Mouse (Mus musculus): ENCODE data around the gene Cdc37.
A peak's percentile ranks its signal among the peaks of the same experiment; 100 is the strongest.

The Cdc37 gene

GRCm38 (mm10) chr9:21135941-21136381 is 13.8 kb downstream of the Cdc37 start:
- DNase-seq (ENCODE audit: low spot score in 2 of 2), result no peak

DNA sequence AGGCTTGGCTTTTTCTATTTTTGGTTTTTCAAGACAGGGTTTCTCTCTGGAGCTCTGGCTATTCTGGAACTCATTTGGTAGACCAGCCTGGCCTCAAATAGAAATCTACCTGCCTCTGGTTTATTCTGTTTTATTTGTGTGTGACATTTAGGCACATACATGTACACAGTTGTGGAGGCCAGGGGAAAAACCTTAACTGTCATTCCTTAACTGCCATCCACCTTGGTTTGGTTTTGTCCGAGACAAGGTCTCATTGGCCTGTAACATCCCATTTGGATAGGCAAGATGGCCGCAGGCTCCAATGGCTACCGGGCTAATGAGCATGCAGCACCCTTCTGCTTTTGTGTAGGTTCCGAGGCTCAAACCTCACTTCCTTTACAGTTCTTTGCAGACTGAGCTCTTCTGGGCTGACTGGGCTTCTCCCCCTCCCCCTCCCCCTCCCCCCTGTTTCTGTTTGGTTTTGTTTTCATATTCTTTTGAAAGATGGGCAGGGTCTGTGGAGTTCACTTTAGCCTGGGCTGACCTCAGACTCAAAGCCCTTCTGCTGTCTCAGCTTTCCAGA is 14.4 kb downstream of the Cdc37 start:
- no peak for DNase-seq (ENCODE audit: low spot score in 2 of 2)

GRCm38 (mm10) chr9:21134595-21135328 is 15.0 kb downstream of the Cdc37 start:
- peak in 1 of 2 experiments; percentile 52 for DNase-seq (ENCODE audit: low spot score in 2 of 2)

DNA sequence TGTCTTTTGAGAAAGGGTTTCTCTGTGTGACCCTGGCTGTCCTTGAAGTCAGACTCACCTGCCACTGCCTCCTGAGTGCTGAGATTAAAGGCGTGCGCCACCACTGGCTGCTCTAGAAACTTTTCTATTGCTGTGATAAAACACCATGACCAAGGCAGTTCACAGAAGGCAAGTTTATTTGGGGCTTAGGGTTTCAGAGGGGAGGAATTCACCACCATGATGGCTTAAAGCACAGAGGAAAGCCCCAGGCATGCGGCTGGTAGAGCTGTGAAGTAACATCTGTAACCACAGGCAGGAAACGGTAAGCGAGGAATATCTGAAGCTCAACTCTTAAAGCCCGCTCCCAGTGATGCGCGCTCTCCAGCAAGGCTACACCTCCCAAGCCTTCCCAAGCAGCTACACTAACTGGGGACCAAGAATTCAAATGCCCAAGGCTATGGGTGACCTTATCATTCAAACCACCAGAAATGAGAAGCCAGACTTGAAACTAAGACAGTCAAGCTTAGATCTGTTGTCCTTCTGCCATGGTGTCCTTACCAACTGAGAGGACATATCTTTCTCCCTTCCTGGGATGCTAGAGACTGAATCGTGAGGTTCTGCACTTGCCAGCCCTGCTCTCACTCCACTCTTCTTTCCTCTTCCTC is 16.6 kb downstream of the Cdc37 start:
- no peak for DNase-seq (ENCODE audit: low spot score in 2 of 2)

DNA sequence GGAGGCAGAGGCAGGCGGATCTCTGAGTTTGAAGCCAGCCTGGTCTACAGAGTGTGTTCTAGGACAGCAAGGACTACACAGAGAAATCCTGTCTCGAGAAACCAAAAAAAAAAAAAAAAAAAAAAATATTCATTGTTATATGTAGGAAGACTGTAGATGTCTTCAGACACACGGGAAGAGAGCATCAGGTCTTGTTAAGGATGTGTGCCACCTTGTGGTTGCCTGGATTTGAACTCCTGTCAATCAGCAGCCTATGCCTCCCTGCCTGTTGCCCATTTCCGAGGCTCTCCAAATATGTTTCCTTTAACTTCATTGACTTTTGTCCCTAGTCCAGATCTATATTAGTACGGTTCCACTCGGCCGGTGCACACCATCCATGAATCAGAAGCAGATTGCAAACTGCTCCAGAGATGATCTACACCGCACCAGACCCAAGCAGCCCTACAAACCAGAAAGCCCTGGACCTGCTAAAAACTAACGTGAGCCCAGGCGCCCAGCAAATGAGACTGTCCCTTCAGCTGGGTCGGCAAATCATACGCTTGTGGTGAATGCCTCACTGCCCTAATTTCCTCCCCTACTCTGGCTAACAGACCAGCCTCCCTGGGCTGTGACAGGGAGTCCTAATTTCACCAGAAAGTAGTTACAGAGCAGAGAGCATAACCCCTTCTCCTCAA is 17.5 kb downstream of the Cdc37 start:
- no peak for DNase-seq (ENCODE audit: low spot score in 2 of 2)

GRCm38 (mm10) chr9:21131059-21131956 is 18.5 kb downstream of the Cdc37 start, which contains the start of gene Tyk2:
Gene Tyk2, minus strand, starts transcription at chr9:21131243.
- DNase-seq (ENCODE audit: low spot score in 2 of 2), result peak; percentile 79 to 92

- no peak for DNase-seq (ENCODE audit: low spot score in 2 of 2)
Measured at GRCm38 (mm10) chr9:21126259-21126627, 23.5 kb downstream of the Cdc37 start.

- no peak for DNase-seq (ENCODE audit: low spot score in 2 of 2)
Measured at GRCm38 (mm10) chr9:21125502-21126258, 24.1 kb downstream of the Cdc37 start.

GRCm38 (mm10) chr9:21124837-21125236 is 24.9 kb downstream of the Cdc37 start:
- no peak for DNase-seq (ENCODE audit: low spot score in 2 of 2)

DNA sequence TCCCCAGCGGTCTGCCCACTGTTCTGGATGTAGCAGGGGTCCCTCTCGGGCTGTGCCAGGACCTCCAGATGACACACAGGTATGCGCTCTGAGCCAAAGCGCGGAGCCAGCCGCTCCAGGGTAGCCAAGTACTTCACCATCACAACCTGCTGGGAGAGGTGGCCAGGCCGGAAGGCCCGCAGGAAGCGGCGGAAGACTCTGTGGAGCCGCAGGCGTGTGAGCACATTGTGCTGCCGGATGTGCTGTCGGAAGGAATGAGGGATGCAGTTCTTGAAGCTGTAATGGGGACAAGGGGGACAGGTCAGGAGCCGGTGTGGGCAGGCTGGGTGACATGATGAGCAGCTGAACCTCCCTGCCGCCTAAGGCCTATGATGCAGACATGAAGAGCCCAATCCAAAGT is 28.3 kb downstream of the Cdc37 start:
- no peak for DNase-seq (ENCODE audit: low spot score in 2 of 2)

DNA sequence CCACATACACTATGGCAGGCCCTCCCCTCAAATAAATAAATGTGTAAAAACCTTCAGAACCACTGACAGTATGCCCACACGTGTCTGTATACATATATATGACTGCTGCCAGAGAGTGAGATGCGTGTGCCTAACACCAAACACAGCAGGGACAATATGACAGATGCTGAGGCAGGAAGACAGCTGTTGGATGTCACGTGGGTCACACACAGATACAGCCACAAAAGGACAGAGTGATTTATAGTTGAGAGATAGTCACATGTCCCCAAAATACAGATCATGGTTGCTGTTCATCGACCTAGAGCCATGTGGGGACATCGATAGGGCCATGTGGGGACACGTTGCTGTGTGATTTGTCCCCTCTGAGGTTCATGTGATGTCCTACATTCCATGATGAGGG is 32.7 kb downstream of the Cdc37 start:
- DNase-seq (ENCODE audit: low spot score in 2 of 2), result no peak

- no peak for DNase-seq (ENCODE audit: low spot score in 2 of 2)
Measured at GRCm38 (mm10) chr9:21115105-21115504, 34.7 kb downstream of the Cdc37 start.

GRCm38 (mm10) chr9:21114190-21114589 is 35.6 kb downstream of the Cdc37 start:
- no peak for DNase-seq (ENCODE audit: low spot score in 2 of 2)

DNA sequence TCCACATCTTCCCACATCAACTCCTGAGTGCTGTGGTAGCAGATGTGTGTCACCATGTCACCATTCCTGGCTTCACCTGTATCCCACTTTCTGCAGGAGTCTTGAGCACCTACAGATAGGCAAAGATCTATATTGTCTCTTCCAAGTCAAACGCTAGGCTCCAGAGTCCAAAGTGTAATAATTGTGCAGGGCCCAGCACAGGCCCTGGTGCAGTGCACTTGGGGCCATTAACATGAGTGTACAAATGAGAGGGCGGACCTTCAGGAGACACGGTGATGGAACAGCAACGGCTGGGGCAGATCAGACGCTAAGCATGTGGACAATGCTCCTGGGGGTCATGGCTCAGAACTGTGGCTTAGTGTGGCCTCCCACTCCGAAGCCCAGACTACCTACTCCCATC is 36.0 kb downstream of the Cdc37 start:
- no peak for DNase-seq (ENCODE audit: low spot score in 2 of 2)

GRCm38 (mm10) chr9:21107607-21108237 is 42.1 kb downstream of the Cdc37 start:
- no peak for DNase-seq (ENCODE audit: low spot score in 2 of 2)

DNA sequence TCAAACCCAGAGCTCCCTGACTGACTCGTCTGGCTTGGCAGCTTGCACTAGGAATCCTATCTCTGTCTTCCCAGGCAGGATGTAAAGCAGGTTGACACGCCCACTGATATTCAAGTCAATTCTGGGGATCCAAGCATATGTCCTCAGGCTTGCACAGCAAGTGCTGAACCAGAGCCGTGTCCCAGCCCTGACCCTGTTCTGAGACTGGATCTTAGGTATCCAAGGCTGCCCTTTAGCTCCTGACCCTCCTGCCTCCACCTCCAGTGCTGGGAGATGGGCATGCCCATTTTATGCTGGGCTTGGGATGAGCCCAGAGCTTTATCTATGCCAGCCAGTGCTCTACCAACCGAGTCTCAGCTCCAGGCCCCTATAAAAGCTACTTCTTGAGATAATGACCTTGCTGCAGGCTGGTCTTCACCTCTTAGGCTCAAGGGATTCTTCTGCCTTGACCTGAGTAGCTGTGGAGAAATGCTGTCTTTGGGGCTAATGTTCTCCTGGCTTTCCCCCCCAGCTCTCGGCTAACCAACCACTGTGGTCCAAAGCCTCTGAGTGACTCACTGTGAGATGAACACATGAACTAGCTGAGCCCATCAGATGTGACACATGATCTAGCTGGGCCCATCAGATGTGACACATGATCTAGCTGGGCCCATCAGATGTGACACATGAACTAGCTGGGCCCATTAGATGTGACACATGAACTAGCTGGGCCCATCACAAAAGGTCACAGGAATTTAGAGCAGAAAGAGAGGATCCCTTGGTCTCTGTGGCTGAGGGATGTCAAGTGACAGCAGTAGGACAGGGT is 43.8 kb downstream of the Cdc37 start:
- DNase-seq (ENCODE audit: low spot score in 2 of 2), result no peak

GRCm38 (mm10) chr9:21104814-21105213 is 45.0 kb downstream of the Cdc37 start:
- no peak for DNase-seq (ENCODE audit: low spot score in 2 of 2)

DNA sequence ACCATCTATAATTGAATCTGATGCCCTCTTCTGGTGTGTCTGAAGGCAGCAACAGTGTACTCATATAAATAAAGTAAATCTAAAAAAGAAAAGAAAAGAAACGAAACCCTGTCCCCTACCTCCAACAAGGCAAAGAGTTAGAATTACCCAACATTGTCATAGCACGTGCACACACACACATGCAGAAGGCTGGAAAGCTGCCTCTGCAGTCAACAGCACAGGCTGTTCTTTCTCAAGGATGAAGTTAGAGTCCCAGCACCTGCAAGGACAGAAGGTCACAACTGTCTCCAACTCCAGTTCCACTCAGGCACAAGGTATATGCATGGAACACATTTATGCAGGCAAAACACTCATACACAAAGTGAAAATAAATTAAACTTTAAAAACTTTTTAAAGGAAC is 47.7 kb downstream of the Cdc37 start:
- DNase-seq (ENCODE audit: low spot score in 2 of 2), result no peak

- DNase-seq (ENCODE audit: low spot score in 2 of 2), result no peak
Measured at GRCm38 (mm10) chr9:21100447-21101161, 49.2 kb downstream of the Cdc37 start.
